Mouse (Mus musculus) urinary bladder, adult 18-20 months (tissue): ENCODE measurements at regions not wholly inside any gene's neighbourhood (a gene's known extent, or its start where the extent isn't known, plus 50 kb on each side); places are given as distances from the start of the nearest gene placed in this dataset.

ENCODE experiments used
- DNase-seq, 2 experiments: peaks; one replicate each; pipeline ENCODE4 v3.0.0; 2022; ENCODE audit warnings: low spot score in 2 of 2, mixed read lengths in 2 of 2

- no peak for DNase-seq
These were observed 62.2 kb upstream of the Blcap start for GRCm38 (mm10) chr2:157633286-157633685.

- DNase-seq, result peak; percentile 56 to 83
These were observed 64.6 kb upstream of the Blcap start for GRCm38 (mm10) chr2:157635670-157636069.

- no peak for DNase-seq
These were observed 69.8 kb upstream of the Blcap start for GRCm38 (mm10) chr2:157640873-157641272.

GRCm38 (mm10) chr2:157663584-157664375, 73.4 kb upstream of the Ctnnbl1 start:
- peak in 1 of 2 experiments; percentile 7 for DNase-seq

GRCm38 (mm10) chr2:157664481-157664880, 72.7 kb upstream of the Ctnnbl1 start:
- DNase-seq, result no peak

- DNase-seq, result no peak
These were observed 67.0 kb upstream of the Ctnnbl1 start for GRCm38 (mm10) chr2:157670191-157670590.

GRCm38 (mm10) chr2:157674906-157675305, 62.3 kb upstream of the Ctnnbl1 start:
- no peak for DNase-seq

- no peak for DNase-seq
These were observed 60.6 kb upstream of the Ctnnbl1 start for GRCm38 (mm10) chr2:157676396-157677176.

GRCm38 (mm10) chr2:157677262-157677661, 59.9 kb upstream of the Ctnnbl1 start:
- no peak for DNase-seq

GRCm38 (mm10) chr2:157681931-157682330, 55.3 kb upstream of the Ctnnbl1 start:
- no peak for DNase-seq
